Mouse (Mus musculus): ENCODE data around the gene Eps15l1. TPM values are rescaled to one million over a fixed set of nuclear protein-coding genes. Genes with fewer than 3 reads are reported as not detected.

Gene Eps15l1
- total RNA-seq, 2 experiments from 2014 or later = 83.1 to 87.6 TPM

DNA sequence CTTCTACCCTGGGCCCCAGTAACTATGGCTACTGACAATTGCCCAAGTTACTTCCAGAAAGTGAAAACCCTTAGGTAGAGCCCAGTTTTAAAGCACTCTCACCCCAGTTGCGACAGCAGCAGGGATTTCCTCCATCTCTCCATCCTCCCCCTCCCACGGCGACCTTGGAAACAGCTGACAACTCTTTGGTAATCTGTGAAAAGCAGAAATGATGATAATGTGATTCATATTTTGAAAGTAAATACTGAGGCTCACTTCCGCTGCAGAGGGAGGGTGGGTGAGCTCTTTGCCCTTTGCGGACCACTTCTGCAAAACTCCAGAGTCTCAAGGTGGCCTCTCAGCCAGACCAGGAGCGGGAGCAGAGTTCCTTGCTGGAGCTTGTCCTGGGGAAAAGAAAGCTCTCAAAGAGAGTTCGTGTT, 98.8 kb downstream of the Eps15l1 start:
- intact Hi-C loops (cut with DNase I) = no loop called here
- no peak for DNase-seq

- no peak for DNase-seq
- intact Hi-C loops (cut with DNase I) = no loop called here
These were observed 99.4 kb downstream of the Eps15l1 start for GRCm38 (mm10) chr8:72321635-72322441.

DNA sequence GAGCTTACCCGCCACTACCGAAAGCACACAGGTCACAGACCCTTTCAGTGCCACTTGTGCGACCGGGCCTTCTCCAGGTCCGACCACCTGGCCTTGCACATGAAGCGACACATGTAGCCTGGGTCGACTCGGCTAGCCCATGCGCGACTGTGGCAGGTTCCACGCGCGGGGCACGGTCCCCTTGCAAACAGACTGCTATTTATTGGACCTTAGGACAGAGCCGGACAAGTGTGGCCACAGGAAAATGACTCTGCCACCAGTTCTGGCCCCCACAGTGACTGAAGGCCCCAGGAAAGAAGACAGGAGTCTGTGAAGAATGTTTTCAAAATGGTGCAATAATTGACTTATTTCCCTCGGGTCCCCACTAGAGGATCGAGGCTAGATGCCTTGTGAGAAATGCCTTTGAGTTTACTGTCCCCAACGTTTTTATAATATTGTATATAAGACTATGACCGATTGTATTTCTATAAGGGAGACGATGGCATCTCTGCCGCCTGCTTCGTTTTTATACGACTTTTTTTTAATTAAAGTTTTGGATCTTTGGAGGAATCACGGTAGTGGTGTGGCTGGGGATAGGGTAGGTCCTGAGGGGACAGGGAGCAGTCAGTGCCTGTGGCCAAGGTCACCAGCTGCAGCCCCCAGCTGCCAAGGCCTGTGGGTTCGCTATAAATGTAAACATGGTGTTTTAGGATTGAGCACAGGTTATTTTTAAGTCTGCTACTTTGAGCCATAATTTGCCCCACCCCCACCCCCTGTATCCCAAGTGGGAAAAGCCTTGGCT, 100.3 kb downstream of the Eps15l1 start:
- intact Hi-C loops (cut with DNase I) = no loop called here

GRCm38 (mm10) chr8:72319921-72320802, 101.1 kb downstream of the Eps15l1 start:
- no peak for DNase-seq
- intact Hi-C loops (cut with DNase I) = no loop called here

More for the DNA sequence above, 100.3 kb downstream of the Eps15l1 start:
- DNase-seq = no peak

- intact Hi-C loops (cut with DNase I) = no loop called here
- DNase-seq = no peak
These were observed 101.9 kb downstream of the Eps15l1 start for GRCm38 (mm10) chr8:72319397-72319796.

GRCm38 (mm10) chr8:72318801-72319322, 102.4 kb downstream of the Eps15l1 start, which contains the start of gene Klf2:
Gene Klf2, plus strand, starts transcription at chr8:72319033.
- peak; percentile 81 for DNase-seq
- intact Hi-C loops (cut with DNase I) = no loop called here

DNA sequence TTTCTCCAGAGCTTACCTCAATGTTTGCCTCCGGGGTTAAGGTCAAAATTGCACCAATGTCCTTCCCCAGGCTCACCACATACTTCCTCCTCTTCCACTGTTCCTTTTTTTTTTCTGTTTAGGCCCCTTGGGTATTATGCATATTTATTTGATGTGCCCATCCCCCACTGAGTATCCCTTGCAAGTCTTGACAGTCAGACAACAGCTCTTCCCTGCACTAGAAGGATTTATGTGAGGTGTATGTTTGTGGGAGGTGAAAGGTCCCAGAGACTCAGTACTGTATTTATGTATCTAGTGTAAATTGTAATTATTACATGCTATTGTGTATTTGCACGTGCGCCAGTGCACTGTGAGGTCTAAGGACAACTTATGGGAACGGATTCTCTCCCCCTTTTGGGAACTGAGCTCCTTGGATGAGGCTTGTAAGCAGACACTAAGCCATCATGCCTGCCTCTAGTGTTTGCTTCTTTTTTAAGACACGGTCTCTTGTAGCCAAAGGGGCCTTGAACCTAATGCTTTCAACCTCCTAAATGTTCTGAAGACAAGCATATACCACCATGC, 103.4 kb downstream of the Eps15l1 start:
- intact Hi-C loops (cut with DNase I) = no loop called here
- no peak for DNase-seq

GRCm38 (mm10) chr8:72316053-72316695, 105.1 kb downstream of the Eps15l1 start:
- intact Hi-C loops (cut with DNase I) = no loop called here
- DNase-seq = no peak

DNA sequence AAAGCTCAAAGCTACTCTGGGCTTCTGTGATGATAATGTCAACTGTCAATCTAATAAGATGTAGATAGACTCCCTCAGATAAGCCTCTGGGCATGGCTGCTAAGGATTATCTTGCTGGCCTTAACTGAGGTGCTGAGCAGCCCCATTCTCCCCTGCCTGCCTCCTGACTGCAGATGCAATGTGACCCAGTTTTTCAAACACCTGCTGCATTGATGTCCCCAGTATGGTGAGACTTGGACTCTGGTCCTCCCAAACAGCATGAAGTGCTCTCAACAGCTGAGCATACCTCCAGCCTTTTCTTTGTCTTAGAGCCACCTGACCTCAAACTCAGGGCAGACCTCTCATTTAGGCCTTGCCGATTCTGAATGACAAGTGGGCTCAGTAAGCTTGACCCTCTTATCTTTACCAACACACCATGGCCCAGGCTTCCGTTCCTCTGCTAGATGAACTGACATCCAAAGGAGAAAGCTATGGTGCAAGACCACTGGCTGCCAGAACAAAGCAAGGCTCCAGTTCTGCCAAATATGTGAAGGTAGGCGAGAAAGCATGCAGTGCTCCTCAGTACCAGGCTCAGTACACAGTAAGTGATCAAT, 108.2 kb downstream of the Eps15l1 start:
- intact Hi-C loops (cut with DNase I) = no loop called here
- no peak for DNase-seq

GRCm38 (mm10) chr8:72310849-72311506, 110.3 kb downstream of the Eps15l1 start:
- DNase-seq = peak; percentile 74
- intact Hi-C loops (cut with DNase I) = no loop called here

DNA sequence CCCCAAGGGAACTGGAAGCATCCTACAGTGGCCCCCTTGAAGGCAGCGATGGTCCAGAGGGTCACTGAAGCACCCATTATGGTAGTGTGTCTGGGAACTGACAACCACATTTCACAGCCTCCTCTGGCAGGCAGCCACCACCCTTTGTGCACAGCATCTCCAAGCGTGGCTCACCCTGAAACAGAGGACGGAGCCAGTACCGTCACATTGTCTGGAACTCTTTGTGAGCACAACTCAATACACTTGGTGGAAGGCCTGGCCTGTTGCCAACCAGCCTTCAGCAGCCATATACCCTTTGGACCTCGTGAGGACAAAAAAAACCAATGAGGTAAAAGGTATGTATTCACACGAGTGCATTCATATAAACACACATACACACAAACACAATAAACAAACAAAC, 113.0 kb downstream of the Eps15l1 start:
- intact Hi-C loops (cut with DNase I) = no loop called here
- peak; percentile 13 for DNase-seq

DNA sequence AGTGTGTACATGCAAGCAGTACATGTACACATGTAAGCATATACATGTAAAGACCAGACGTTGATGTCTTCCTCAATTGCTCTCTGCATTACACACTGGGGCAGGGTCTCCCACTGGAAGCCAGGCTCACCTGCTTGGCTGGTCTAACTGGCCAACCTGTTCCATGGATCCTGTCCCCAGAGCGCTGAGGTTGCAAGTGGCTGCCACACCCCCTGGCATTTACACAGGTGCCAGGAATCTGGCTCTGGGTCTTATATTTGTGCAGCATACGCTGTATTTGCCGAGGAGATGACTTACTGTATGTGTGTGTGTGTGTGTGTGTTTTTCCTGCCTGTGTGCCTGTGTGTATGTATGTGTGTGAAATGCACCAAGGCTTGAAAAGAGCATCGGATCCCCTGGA, 114.3 kb downstream of the Eps15l1 start:
- intact Hi-C loops (cut with DNase I) = no loop called here
- no peak for DNase-seq

- DNase-seq = no peak
- intact Hi-C loops (cut with DNase I) = no loop called here
These were observed 115.9 kb downstream of the Eps15l1 start, which contains the start of gene Gm10282 for GRCm38 (mm10) chr8:72305210-72305905. Gene Gm10282, minus strand, starts transcription at chr8:72305260.

DNA sequence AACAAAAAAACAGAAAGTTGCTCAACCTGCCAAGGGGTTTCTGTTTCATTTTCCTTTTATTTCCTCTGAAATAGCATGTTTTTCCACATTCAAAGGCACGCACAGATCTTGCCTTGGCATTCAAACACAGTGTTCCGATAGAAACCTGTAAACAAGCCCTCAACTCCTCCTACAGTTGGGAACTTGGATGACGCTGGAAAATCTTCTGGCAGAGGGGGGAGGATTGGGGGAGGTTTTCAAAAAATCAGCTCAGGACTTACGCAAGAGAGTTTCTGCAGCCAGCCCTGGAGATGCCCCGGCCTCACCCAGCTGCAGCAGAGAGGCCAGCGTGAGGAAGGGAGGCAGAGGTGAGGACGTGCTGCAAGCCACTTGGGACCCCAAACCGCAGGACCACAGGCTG, 117.6 kb downstream of the Eps15l1 start:
- no peak for DNase-seq
- intact Hi-C loops (cut with DNase I) = no loop called here

GRCm38 (mm10) chr8:72302986-72303612, 118.2 kb downstream of the Eps15l1 start:
- intact Hi-C loops (cut with DNase I) = no loop called here
- no peak for DNase-seq

- intact Hi-C loops (cut with DNase I) = no loop called here
- no peak for DNase-seq
These were observed 119.8 kb downstream of the Eps15l1 start for GRCm38 (mm10) chr8:72301497-72301896.

DNA sequence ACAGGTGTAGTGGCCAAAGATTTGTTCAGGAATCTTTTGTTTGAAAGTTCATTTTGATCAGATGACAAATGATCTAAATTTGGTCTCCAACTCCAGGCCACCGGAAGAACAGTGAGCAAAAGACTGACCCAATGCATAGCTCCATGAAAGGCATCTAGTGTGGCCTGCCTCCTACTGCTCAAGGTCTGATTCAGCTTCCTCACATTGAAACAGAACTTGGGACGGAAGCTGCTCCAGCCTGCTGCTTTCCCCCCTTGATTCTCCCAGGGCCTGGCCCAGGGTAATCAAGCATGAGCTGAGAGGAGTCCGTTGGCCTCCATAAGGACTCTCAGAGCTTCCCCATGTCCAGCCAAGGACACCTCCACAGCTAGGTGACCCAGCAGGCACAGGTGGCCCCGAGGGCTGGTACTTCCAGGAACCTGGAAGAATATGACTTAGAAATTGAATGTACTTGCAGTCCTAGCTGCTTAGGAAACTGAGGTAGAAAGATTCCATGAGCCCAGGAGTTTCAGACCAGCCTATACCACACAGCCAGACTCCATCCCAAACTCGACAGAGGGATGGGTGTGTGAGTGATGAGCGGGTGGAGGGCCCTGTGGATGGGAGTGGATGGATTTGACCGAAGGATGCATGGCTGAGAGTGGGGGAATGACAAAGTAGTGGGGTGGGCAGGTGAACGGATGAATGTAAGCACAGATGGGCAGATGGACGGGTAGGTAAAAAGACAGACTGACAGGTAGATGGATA, 120.4 kb downstream of the Eps15l1 start:
- DNase-seq = no peak
- intact Hi-C loops (cut with DNase I) = no loop called here
